Mouse (Mus musculus): Measurements from ENCODE around the gene Ces3a.
"Not testable (repeated sequence)": the region's sequence is repeated elsewhere in the genome, so short reads cannot be mapped to it uniquely, and the experiment has no call there.

DNA sequence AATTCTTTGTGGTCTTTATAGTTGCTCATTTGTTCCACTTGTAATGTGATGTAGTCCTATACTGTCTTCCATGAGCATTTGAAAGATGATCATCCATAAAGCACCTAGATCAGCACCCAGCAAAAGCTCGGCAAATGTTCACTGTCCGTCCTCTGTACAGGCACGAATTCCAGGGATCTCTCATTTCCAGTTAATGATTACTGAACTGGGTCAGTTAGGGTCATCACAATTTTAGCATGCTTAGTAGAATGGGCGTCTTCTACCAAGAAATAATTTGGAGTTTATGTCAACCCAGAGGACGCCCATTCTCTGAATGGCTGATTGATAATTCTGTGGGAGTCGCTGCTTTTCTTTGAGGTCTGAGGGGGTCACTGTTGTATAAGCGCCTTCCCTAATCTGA is 19.5 kb downstream of the Ces3a start:
- TF ChIP-seq POLR2A (IDR thresholded peaks at IDR 0.05; ENCODE audit: control insufficient read depth, extremely low read depth, insufficient read depth, low read length, poor library complexity); CTCF (IDR thresholded peaks at IDR 0.05; ENCODE audit: borderline replicate concordance, control insufficient read depth, extremely low read depth, insufficient read depth, low read length, poor library complexity): not testable (repeated sequence)

All from thymus, adult 2 months (tissue).